Mouse (Mus musculus) adrenal gland (tissue): ENCODE results near the gene Ovch2.
"Not testable (repeated sequence)": the region's sequence is repeated elsewhere in the genome, so short reads cannot be mapped to it uniquely, and the experiment has no call there.

Source experiments
- intact Hi-C: fragments of 180-260 bp; cut with DNase I; formaldehyde crosslinking; loops from one replicate; pipeline ENCODE4 v1.15.1; 2025
- long read RNA-seq, 2 experiments: library from polyadenylated mRNA; unstranded; transcript quantifications; one replicate each; pipeline ENCODE4 v2.0.0; 2020; ENCODE audit warnings: borderline replicate concordance in 1 of 2; ENCODE audit not compliant: insufficient replicate concordance in 1 of 2

Gene Ovch2
- long read RNA-seq, experiment 1 = 0 reads
- long read RNA-seq, experiment 2 = 0 reads

GRCm38 (mm10) chr7:107801108-107801507, at the start of gene Ovch2:
Gene Ovch2 (minus strand): TSS chr7:107801208.
- intact Hi-C loops = no loop called here

GRCm38 (mm10) chr7:107847390-107847789, 46.4 kb upstream of the Ovch2 start, which contains the start of gene Olfr470:
Gene Olfr470 (minus strand): TSS chr7:107847490.
- intact Hi-C loops = not testable (repeated sequence)

GRCm38 (mm10) chr7:107841719-107842118, 40.7 kb upstream of the Ovch2 start:
- intact Hi-C loops = no loop called here

GRCm38 (mm10) chr7:107825441-107825840, 24.4 kb upstream of the Ovch2 start, which contains the start of gene Olfr469:
Gene Olfr469 (minus strand): TSS chr7:107825541.
- intact Hi-C loops = not testable (repeated sequence)

- intact Hi-C loops = not testable (repeated sequence)
Observed at GRCm38 (mm10) chr7:107823867-107824266, 22.9 kb upstream of the Ovch2 start.

- intact Hi-C loops = loop anchor here (5.0 kb wide), 1 partner anchor 43 kb away; no protein-coding TSS in a partner anchor
Observed at GRCm38 (mm10) chr7:107819442-107819841, 18.4 kb upstream of the Ovch2 start.

- intact Hi-C loops = no loop called here
Observed at GRCm38 (mm10) chr7:107811963-107812362, 11.0 kb upstream of the Ovch2 start, which contains the start of gene Olfr467. Gene Olfr467 (plus strand): TSS chr7:107812263.

- intact Hi-C loops = no loop called here
Observed at GRCm38 (mm10) chr7:107802138-107802537, 1.1 kb upstream of the Ovch2 start.

- intact Hi-C loops = no loop called here
Observed at GRCm38 (mm10) chr7:107796500-107796899, 4.5 kb downstream of the Ovch2 start.

GRCm38 (mm10) chr7:107787977-107788620, 12.9 kb downstream of the Ovch2 start:
- intact Hi-C loops = no loop called here

GRCm38 (mm10) chr7:107779611-107780010, 21.4 kb downstream of the Ovch2 start:
- intact Hi-C loops = loop anchor here (2.0 kb wide), 1 partner anchor 119 kb away; no protein-coding TSS in a partner anchor

GRCm38 (mm10) chr7:107778216-107778615, 22.8 kb downstream of the Ovch2 start:
- intact Hi-C loops = no loop called here

GRCm38 (mm10) chr7:107770812-107771211, 30.2 kb downstream of the Ovch2 start:
- intact Hi-C loops = no loop called here

GRCm38 (mm10) chr7:107757308-107758151, 43.5 kb downstream of the Ovch2 start, which contains the start of gene Cyb5r2:
Gene Cyb5r2 (minus strand): TSS chr7:107758032.
- intact Hi-C loops = no loop called here

GRCm38 (mm10) chr7:107756748-107757147, 44.3 kb downstream of the Ovch2 start:
- intact Hi-C loops = no loop called here

- intact Hi-C loops = no loop called here
Observed at GRCm38 (mm10) chr7:107755905-107756304, 45.1 kb downstream of the Ovch2 start.

- intact Hi-C loops = no loop called here
Observed at GRCm38 (mm10) chr7:107752031-107752520, 48.9 kb downstream of the Ovch2 start.

GRCm38 (mm10) chr7:107749721-107750120, 51.3 kb downstream of the Ovch2 start:
- intact Hi-C loops = loop anchor here (2.0 kb wide), 1 partner anchor 89 kb away; no protein-coding TSS in a partner anchor

- intact Hi-C loops = loop anchor here (2.0 kb wide), 1 partner anchor 88 kb away; no protein-coding TSS in a partner anchor
Observed at GRCm38 (mm10) chr7:107749270-107749669, 51.7 kb downstream of the Ovch2 start.

GRCm38 (mm10) chr7:107747954-107748353, 53.1 kb downstream of the Ovch2 start:
- intact Hi-C loops = loop anchor here (2.0 kb wide), 1 partner anchor 87 kb away; no protein-coding TSS in a partner anchor

GRCm38 (mm10) chr7:107747476-107747875, 53.5 kb downstream of the Ovch2 start:
- intact Hi-C loops = no loop called here
